Comparison of ENCODE assay signal across 12 mouse cellular contexts in genomic region chr15:69253698-69254097, GRCm38 (mm10).
"Had no signal": no experiment of that assay in that cellular context is flagged by ENCODE, and none has a peak within 500 bp of the region (broad histone marks: within the 10 kb centered on the region; RNA-seq: fewer than 3 reads in every experiment).

No protein-coding gene starts in this region.

- DNase-seq: retina, postnatal 1 day; right cerebral cortex, adult 18-20 months; right cerebral cortex, postnatal 14 days; right cerebral cortex, postnatal 25 days; right cerebral cortex, postnatal 4 days; spleen, adult 18-20 months; thymus, adult 18-20 months; thymus, adult 2 months; thymus, postnatal 14 days; thymus, postnatal 25 days; thymus, postnatal 36 days; thymus, postnatal 4 days had no signal
